Mouse (Mus musculus): ENCODE data around the gene Clic6. TPM values are rescaled to one million over a fixed set of nuclear protein-coding genes. Genes with fewer than 3 reads are reported as not detected.

Clic6 gene
- polyA plus RNA-seq, 2 experiments: 1.5 to 2.7 TPM

DNA sequence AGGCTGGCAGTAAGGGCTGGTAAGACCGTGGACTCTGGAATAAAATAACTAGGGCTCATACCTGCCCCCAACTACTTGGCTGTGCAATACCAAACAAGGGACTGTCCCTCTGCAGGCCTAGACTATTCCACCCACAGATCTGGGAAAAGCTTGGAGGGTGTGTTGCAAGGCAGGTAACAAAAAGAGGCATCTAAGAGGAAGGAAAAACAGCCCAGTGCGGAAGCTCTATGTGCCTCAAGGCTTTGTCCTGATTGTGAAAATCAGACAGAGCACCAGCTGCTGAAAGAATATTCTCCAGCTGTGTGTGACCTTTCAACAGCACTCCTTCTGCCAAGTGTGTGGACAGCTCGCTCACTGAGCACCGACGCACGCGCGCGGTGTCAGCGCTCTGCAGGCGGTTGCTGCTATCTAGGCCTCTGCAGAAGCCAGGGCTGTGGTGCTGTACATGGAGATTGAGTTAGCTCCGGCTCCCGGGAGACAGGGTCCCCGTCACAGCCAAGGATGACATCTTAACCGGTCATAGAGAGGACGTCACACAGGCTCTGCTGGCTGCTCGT, 33.9 kb upstream of the Clic6 start:
- DNase-seq (ENCODE audit: low spot score) (no peak), ATAC-seq (ENCODE audit: low FRiP score, low read depth) (no peak)
- 92% methylated on average over 17 of the region's 17 CpGs for WGBS
- Histone ChIP-seq H3K27ac (replicated peaks; ENCODE audit: low read depth, low read length) (no peak overlapping the region), H3K27me3 (ENCODE audit: control insufficient read depth, insufficient read depth, low read length) (no peaks in the 10 kb centered on the region), H3K4me3 (replicated peaks; ENCODE audit: low read length) (no peak overlapping the region), H3K9ac (ENCODE audit: low read depth, low read length, severe bottlenecking) (no peak overlapping the region), H3K4me2 (replicated peaks; ENCODE audit: low read depth, low read length, severe bottlenecking) (no peak overlapping the region), H3K36me3 (ENCODE audit: control insufficient read depth, insufficient read depth, low read length) (no peaks in the 10 kb centered on the region), H3K4me1 (ENCODE audit: control insufficient read depth, insufficient read depth, low read length) (no peaks in the 10 kb centered on the region), H3K9me3 (ENCODE audit: control insufficient read depth, low read length) (no peaks in the 10 kb centered on the region)
- TF ChIP-seq POLR2A (IDR thresholded peaks at IDR 0.05; ENCODE audit: borderline replicate concordance, extremely low read depth, insufficient read depth, insufficient read length): no peak

DNA sequence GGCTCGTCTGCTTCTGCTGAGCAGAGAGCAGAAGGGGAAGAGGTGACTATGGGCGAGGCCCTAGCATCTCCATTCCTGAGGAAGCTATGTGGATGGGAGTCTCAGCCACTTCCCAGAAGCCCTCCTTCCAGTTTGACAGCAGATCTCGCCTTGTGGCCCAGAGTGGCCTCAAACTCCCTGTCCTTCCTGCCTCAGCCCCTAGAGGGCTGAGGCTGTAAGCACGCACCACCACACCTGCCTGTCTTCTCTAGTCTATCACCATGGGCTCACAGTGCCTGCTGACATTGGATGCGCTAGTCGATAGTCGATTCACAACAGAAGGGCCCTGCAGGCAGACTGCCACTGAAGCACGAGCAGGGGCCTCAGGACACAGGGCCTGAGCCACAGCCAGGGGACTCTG, 32.9 kb upstream of the Clic6 start:
- DNase-seq (ENCODE audit: low spot score) (no peak), ATAC-seq (ENCODE audit: low FRiP score, low read depth) (no peak)
- Histone ChIP-seq H3K36me3 (ENCODE audit: control insufficient read depth, insufficient read depth, low read length) (no peaks in the 10 kb centered on the region), H3K4me3 (replicated peaks; ENCODE audit: low read length) (no peak overlapping the region), H3K4me2 (replicated peaks; ENCODE audit: low read depth, low read length, severe bottlenecking) (no peak overlapping the region), H3K9ac (ENCODE audit: low read depth, low read length, severe bottlenecking) (no peak overlapping the region), H3K27ac (replicated peaks; ENCODE audit: low read depth, low read length) (no peak overlapping the region), H3K4me1 (ENCODE audit: control insufficient read depth, insufficient read depth, low read length) (no peaks in the 10 kb centered on the region), H3K27me3 (ENCODE audit: control insufficient read depth, insufficient read depth, low read length) (no peaks in the 10 kb centered on the region), H3K9me3 (ENCODE audit: control insufficient read depth, low read length) (no peaks in the 10 kb centered on the region)
- 59% methylated on average over 8 of the region's 8 CpGs for WGBS
- TF ChIP-seq POLR2A (IDR thresholded peaks at IDR 0.05; ENCODE audit: borderline replicate concordance, extremely low read depth, insufficient read depth, insufficient read length): no peak

DNA sequence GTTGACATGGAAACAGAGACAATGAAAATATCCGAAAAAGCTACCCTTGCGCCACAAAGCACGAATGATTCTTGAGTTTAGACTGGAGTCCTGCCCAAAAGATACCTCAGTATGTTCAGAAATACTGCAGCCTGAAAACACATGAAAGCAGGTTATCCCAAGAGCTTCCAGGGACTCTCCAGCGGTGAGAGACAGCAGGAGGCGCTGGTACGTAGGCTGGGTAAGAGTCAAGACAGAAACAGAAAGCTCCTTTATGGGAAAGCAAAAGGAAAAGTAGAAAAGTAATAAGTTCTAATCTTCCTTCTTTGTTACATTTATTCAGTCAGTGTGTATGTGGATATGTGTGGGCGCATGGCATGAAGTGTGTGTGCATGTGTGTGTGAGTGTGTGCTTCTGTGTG, 31.5 kb upstream of the Clic6 start:
- 91% methylated on average over 7 of the region's 7 CpGs for WGBS
- ATAC-seq (ENCODE audit: low FRiP score, low read depth): no peak

DNA sequence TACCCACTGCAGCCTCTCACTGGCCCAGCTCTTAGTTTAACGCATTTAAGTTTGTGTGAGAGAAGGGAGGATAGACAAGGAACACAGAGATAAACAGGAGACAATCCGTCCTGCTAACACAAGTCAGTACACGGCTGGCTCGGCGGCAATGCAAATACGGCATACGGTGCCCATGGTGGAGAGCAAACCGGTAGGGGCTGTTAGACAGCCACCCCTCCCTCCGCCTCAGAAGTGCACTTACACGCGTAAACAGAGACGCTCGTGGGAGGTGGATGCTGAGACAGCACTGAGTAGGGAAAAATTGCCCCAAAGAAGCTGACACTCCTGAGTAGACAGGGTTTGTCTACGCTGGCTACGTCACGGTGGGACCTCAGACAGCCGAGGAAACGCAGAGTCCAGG, 31.0 kb upstream of the Clic6 start:
- DNase-seq (ENCODE audit: low spot score): no peak
- Histone ChIP-seq H3K27me3 (ENCODE audit: control insufficient read depth, insufficient read depth, low read length) (no peaks in the 10 kb centered on the region), H3K36me3 (ENCODE audit: control insufficient read depth, insufficient read depth, low read length) (no peaks in the 10 kb centered on the region), H3K4me3 (replicated peaks; ENCODE audit: low read length) (no peak overlapping the region), H3K27ac (replicated peaks; ENCODE audit: low read depth, low read length) (no peak overlapping the region), H3K9ac (ENCODE audit: low read depth, low read length, severe bottlenecking) (no peak overlapping the region), H3K4me1 (ENCODE audit: control insufficient read depth, insufficient read depth, low read length) (no peaks in the 10 kb centered on the region), H3K4me2 (replicated peaks; ENCODE audit: low read depth, low read length, severe bottlenecking) (no peak overlapping the region), H3K9me3 (ENCODE audit: control insufficient read depth, low read length) (no peaks in the 10 kb centered on the region)
- no peak for ATAC-seq (ENCODE audit: low FRiP score, low read depth)
- TF ChIP-seq POLR2A (IDR thresholded peaks at IDR 0.05; ENCODE audit: borderline replicate concordance, extremely low read depth, insufficient read depth, insufficient read length): no peak
- WGBS: 82% methylated on average over 18 of the region's 18 CpGs

More for the DNA sequence above, 31.5 kb upstream of the Clic6 start:
- H3K9me3 ChIP-seq (ENCODE audit: control insufficient read depth, low read length): no peaks in the 10 kb centered on the region
- H3K4me3 ChIP-seq (replicated peaks; ENCODE audit: low read length): no peak overlapping the region
- no peak overlapping the region for H3K4me2 ChIP-seq (replicated peaks; ENCODE audit: low read depth, low read length, severe bottlenecking)
- H3K27ac ChIP-seq (replicated peaks; ENCODE audit: low read depth, low read length): no peak overlapping the region
- no peak for TF ChIP-seq POLR2A (IDR thresholded peaks at IDR 0.05; ENCODE audit: borderline replicate concordance, extremely low read depth, insufficient read depth, insufficient read length)
- no peaks in the 10 kb centered on the region for H3K36me3 ChIP-seq (ENCODE audit: control insufficient read depth, insufficient read depth, low read length)
- no peak overlapping the region for H3K9ac ChIP-seq (ENCODE audit: low read depth, low read length, severe bottlenecking)
- H3K4me1 ChIP-seq (ENCODE audit: control insufficient read depth, insufficient read depth, low read length): no peaks in the 10 kb centered on the region
- no peaks in the 10 kb centered on the region for H3K27me3 ChIP-seq (ENCODE audit: control insufficient read depth, insufficient read depth, low read length)
- no peak for DNase-seq (ENCODE audit: low spot score)

DNA sequence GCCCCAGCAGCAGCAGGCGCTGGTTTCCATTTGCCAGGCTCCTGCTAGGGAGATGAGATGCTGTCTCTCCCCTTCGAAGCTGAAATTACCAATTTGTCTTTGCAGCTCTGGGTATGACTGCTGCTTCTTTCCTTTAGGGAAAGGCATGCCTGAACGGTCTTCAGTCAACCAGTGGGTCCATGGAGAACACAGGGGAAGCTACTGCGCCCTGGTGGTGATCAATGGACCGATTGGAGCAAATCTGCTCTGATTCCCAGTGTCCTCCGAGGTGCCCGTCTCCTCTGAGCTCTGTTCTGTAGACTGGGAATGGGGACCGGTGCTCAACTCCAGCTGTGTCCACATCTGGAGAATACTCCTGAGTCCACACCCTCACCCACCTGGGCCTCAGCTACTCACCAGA, 30.0 kb upstream of the Clic6 start:
- no peak for ATAC-seq (ENCODE audit: low FRiP score, low read depth)
- Histone ChIP-seq H3K9me3 (ENCODE audit: control insufficient read depth, low read length) (no peaks in the 10 kb centered on the region), H3K27ac (replicated peaks; ENCODE audit: low read depth, low read length) (no peak overlapping the region), H3K36me3 (ENCODE audit: control insufficient read depth, insufficient read depth, low read length) (no peaks in the 10 kb centered on the region), H3K27me3 (ENCODE audit: control insufficient read depth, insufficient read depth, low read length) (no peaks in the 10 kb centered on the region), H3K4me2 (replicated peaks; ENCODE audit: low read depth, low read length, severe bottlenecking) (no peak overlapping the region), H3K4me3 (replicated peaks; ENCODE audit: low read length) (no peak overlapping the region), H3K4me1 (ENCODE audit: control insufficient read depth, insufficient read depth, low read length) (no peaks in the 10 kb centered on the region), H3K9ac (ENCODE audit: low read depth, low read length, severe bottlenecking) (no peak overlapping the region)
- no peak for DNase-seq (ENCODE audit: low spot score)
- TF ChIP-seq POLR2A (IDR thresholded peaks at IDR 0.05; ENCODE audit: borderline replicate concordance, extremely low read depth, insufficient read depth, insufficient read length): no peak
- whole genome bisulfite sequencing: 81% methylated on average over 8 of the region's 8 CpGs

DNA sequence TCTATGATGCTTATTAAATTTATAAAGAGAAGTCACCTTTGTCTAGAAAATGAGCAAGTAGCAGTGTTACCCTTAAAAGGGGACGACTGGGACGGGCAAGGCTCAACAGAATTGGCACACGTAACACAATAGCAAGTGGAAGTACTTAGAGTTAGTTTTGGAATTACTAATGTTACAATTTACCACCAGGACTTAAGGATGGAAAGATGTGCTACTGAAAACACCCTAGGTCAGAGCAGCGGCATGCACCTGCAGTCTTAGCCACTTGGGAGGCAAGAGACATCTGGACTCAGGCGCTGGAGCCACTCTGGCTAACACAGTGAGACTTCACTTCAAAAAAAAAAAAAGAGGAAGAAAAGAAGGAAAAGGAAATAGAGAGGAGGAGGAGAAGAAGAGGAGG, 29.6 kb upstream of the Clic6 start:
- H3K4me2 ChIP-seq (replicated peaks; ENCODE audit: low read depth, low read length, severe bottlenecking): no peak overlapping the region
- WGBS: 79% methylated on average over 5 of the region's 5 CpGs
- no peak overlapping the region for H3K4me3 ChIP-seq (replicated peaks; ENCODE audit: low read length)
- no peaks in the 10 kb centered on the region for H3K4me1 ChIP-seq (ENCODE audit: control insufficient read depth, insufficient read depth, low read length)
- H3K36me3 ChIP-seq (ENCODE audit: control insufficient read depth, insufficient read depth, low read length): no peaks in the 10 kb centered on the region
- no peak for TF ChIP-seq POLR2A (IDR thresholded peaks at IDR 0.05; ENCODE audit: borderline replicate concordance, extremely low read depth, insufficient read depth, insufficient read length)
- DNase-seq (ENCODE audit: low spot score) (no peak), ATAC-seq (ENCODE audit: low FRiP score, low read depth) (no peak)
- no peak overlapping the region for H3K9ac ChIP-seq (ENCODE audit: low read depth, low read length, severe bottlenecking)
- no peaks in the 10 kb centered on the region for H3K27me3 ChIP-seq (ENCODE audit: control insufficient read depth, insufficient read depth, low read length)
- H3K27ac ChIP-seq (replicated peaks; ENCODE audit: low read depth, low read length): no peak overlapping the region
- no peaks in the 10 kb centered on the region for H3K9me3 ChIP-seq (ENCODE audit: control insufficient read depth, low read length)

Data from limb, embryonic 14.5 days (tissue).